Mouse (Mus musculus) cortical plate, adult 2 months (tissue): ENCODE results near the gene Ccdc149.

Experiments used
- CTCF ChIP-seq: fragments of 200-500 bp; IDR thresholded peaks from 2 replicates; pipeline ENCODE4 v1.5.1; 2011; ENCODE audit warnings: mild to moderate bottlenecking, control low read depth, low read length; ENCODE audit not compliant: insufficient read depth; ENCODE audit errors: extremely low read depth
- POLR2A ChIP-seq: fragments of 200-500 bp; IDR thresholded peaks from 2 replicates; pipeline ENCODE4 v1.6.1; 2011; ENCODE audit warnings: mild to moderate bottlenecking, low read length, control low read depth; ENCODE audit not compliant: insufficient read depth; ENCODE audit errors: extremely low read depth

- TF ChIP-seq CTCF = no peak
- TF ChIP-seq POLR2A = no peak
Observed at GRCm38 (mm10) chr5:52440278-52440677, 31.0 kb downstream of the Ccdc149 start.
